Mouse (Mus musculus) telencephalon, adult 2 months (tissue): ENCODE data around the gene Ddn.

Experiments used
- DNase-seq: peaks from one replicate; pipeline ENCODE4 v3.0.0-alpha.2; 2011; ENCODE audit warnings: low read depth, low spot score

The Ddn gene

DNA sequence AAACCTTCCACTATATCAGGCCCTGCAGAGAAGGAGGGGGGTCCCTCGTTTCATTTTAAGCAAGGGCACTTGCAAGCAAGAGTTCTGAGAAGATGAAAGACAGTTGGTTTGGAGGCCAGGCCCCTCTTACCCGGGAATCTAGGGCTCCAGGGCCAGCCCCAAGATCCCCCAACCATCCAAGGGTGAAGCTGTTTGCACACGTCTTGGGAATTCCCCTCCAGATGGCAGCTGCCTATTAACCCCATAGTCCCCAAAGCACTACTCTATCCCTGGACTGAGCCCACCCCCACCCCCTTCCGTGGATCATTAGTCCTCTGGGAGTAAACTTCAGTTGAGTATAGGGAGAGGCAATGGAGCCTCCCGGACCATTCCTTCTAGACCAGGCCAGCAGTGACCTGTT, 33.8 kb downstream of the Ddn start:
- no peak for DNase-seq

DNA sequence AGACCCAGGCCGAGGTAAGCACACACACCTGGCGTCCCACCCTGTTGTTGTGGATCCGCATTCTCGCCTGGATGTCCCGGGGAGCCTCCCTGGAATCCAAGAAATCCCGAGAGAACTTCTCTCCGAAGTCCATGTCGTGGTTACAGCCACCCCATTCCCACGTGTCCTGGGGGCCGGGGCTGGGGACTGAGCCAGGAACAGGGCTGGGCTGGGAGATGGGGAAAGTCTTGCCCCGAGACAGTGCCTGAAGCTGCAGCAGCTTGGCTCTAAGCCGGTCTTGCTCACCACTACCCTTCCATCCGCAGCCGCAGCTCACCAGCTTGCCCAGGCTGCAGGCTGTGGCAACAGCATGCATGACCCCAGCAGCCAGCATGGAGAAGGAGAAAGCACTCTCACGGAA, 35.2 kb downstream of the Ddn start:
- no peak for DNase-seq

DNA sequence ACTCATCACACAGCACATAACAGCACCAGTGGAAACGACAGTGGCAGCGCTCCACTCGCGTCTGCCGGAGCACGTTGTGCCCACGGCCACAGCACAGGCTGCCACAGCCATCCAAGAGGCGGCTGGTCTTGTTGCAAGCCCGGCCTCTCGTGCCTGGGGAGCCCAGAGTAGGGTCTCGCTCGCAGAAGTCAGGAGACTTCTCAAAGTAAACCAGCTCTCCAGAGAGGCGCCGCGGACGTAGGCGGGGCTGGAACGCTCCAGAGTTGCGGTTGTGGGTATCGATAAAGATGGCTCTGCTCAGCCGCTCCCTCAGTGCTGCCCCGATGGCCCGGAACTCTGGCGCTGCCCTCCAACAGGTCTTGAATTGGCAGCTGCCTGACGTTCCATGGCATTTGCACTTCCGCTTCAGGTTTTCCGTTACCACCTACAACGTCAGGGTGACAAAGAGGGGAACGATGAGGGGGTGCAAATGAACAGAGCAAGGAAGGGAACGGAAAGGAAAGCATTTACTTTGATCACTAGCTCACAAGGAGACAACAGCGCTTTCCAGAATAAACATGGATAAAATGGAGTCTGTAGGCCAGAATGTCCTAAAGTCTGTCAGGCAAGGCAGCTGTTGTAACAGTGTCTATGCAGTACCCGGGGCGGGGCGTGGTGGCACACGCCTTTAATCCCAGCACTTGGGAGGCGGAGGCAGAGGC, 36.6 kb downstream of the Ddn start:
- DNase-seq, result no peak

GRCm38 (mm10) chr15:98771813-98772425, 37.4 kb downstream of the Ddn start:
- no peak for DNase-seq

DNA sequence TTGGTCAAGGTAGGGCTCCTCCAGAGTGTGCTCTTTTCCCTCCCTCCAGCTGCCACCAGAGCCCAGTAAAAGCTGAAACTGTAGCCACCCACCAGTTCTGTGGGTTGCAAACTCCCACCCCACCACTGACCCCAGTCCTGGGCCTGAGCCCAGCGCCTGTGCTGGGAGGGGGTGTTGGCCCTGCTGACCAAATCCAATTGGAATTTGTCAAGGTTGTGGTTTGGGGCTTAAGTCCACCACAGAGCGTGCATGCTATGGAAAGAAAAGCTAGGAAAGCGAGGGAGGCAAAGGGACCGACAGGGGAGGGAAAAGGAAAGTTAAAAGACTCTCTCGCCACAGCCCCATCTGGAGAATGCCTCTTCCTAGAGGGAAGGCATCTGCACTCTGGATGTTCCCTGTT, 41.0 kb downstream of the Ddn start:
- no peak for DNase-seq

DNA sequence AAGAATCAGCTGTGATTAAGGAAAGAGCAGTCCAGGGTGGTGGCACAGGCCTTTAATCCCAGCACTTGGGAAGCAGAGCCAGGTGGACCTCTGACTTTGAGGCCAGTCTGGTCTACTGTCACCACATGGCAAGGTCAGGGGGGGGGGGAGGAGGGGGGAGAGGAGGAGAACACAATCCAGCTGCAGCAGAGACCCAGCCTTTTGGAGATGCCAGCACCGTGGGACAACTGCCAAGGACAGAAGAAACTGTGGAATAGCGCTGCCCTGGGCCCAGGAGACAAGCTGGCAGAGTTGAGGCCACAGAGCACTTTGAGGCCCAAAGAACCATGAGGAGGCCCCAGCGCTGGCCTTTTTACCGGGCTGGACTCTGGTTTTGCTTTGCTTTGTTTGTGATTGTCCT, 43.4 kb downstream of the Ddn start:
- DNase-seq, result no peak

GRCm38 (mm10) chr15:98762670-98763529, 46.4 kb downstream of the Ddn start, which contains the start of gene Arf3:
Arf3 (minus strand) TSS chr15:98763214.
- DNase-seq, result peak; percentile 91

GRCm38 (mm10) chr15:98762201-98762621, 47.1 kb downstream of the Ddn start:
- DNase-seq, result peak; percentile 73

DNA sequence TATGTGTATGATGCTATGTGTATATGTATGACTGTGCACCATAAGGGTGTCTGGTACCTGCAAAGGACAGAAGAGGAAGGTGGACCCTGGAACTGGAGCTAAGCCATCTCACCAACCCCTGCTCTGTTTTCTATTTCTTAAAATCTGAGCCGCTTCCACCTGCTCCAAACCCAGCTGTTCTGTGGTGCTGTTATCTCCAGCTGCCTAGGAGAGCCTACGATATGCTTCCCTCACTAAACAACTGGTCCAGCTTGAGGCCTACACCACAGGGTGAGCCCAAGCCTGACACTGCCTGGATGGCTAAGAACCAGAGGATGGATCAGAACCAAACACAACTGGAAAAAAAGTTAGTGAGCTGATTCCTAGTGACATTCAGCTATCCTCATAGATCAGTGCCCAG, 55.2 kb downstream of the Ddn start:
- no peak for DNase-seq
